In the genomic region with DNA sequence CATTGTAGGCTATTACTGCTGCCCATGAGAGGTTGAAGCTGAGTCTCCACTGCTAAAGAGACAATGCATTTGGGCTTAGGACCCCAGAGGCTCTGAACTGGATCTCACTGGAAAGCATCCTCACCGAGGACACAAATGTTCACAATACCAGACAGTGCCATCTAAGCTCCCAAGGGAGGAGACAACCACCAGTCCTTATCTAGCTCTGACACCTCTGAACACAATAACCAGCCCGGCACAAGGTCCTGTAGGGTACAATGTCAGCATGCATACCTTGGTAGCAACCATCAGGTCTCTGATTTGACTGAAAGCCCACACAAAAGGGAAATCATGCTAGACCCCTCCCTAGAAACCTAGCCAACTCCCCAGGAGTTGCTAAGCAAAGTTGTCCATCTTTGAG, we compare ENCODE assay signal across 23 mouse cellular contexts.
"Had no signal": no experiment of that assay in that cellular context is flagged by ENCODE, and none has a peak within 500 bp of the region (broad histone marks: within the 10 kb centered on the region; RNA-seq: fewer than 3 reads in every experiment).

No protein-coding gene starts in this region.

- H3K36me3 ChIP-seq: intestine, embryonic 15.5 days had no signal

- H3K4me1 ChIP-seq: hindbrain, embryonic 10.5 days; hindbrain, embryonic 12.5 days; intestine, embryonic 15.5 days; limb, embryonic 10.5 days; limb, embryonic 12.5 days had no signal

- DNase-seq: gastrocnemius, adult 2 months; gastrocnemius, postnatal 10 days; gastrocnemius, postnatal 25 days; heart, postnatal 10 days; heart, postnatal 4 days; kidney, adult 18-20 months; kidney, adult 8-10 months; kidney, postnatal 10 days; kidney, postnatal 25 days; kidney, postnatal 4 days had no signal

- H3K4me2 ChIP-seq: heart, embryonic 12.5 days; hindbrain, embryonic 12.5 days; hindbrain, embryonic 14.5 days; intestine, embryonic 15.5 days; limb, embryonic 12.5 days had no signal

- ATAC-seq: hindbrain, embryonic 16.5 days; inflammation-experienced regulatory T-cells, adult 6 months; intestine, postnatal 0 days had no signal

- H3K27me3 ChIP-seq: heart, embryonic 12.5 days; hindbrain, embryonic 12.5 days; intestine, embryonic 15.5 days; limb, embryonic 12.5 days had no signal

- H3K27ac ChIP-seq: gastrocnemius, adult 2 months; heart, embryonic 10.5 days; hindbrain, embryonic 10.5 days; hindbrain, embryonic 12.5 days; hindbrain, embryonic 14.5 days; intestine, embryonic 15.5 days; layer of hippocampus, adult 2 months; left cerebral cortex, adult 2 months; limb, embryonic 10.5 days; limb, embryonic 12.5 days had no signal

- H3K9ac ChIP-seq: heart, embryonic 12.5 days; hindbrain, embryonic 12.5 days; hindbrain, embryonic 14.5 days; intestine, embryonic 15.5 days; limb, embryonic 12.5 days had no signal

- H3K9me3 ChIP-seq: heart, embryonic 10.5 days; heart, embryonic 12.5 days; hindbrain, embryonic 10.5 days; hindbrain, embryonic 12.5 days; intestine, embryonic 15.5 days; limb, embryonic 10.5 days; limb, embryonic 12.5 days had no signal

- H3K4me3 ChIP-seq: gastrocnemius, adult 2 months; heart, embryonic 10.5 days; heart, embryonic 12.5 days; hindbrain, embryonic 10.5 days; hindbrain, embryonic 12.5 days; intestine, embryonic 15.5 days; layer of hippocampus, adult 2 months; left cerebral cortex, adult 2 months; limb, embryonic 10.5 days; limb, embryonic 12.5 days had no signal
